Mouse (Mus musculus) heart, postnatal 0 days (tissue): ENCODE measurements around the gene Ccdc127.

ENCODE experiments used
- CTCF ChIP-seq: IDR thresholded peaks from 2 replicates; pipeline ENCODE4 v1.5.1; 2016; ENCODE audit warnings: antibody characterized with exemption, control low read depth, low read depth
- EP300 ChIP-seq: IDR thresholded peaks from 2 replicates; pipeline ENCODE4 v1.6.1; 2016; ENCODE audit warnings: antibody characterized with exemption, low read depth

DNA sequence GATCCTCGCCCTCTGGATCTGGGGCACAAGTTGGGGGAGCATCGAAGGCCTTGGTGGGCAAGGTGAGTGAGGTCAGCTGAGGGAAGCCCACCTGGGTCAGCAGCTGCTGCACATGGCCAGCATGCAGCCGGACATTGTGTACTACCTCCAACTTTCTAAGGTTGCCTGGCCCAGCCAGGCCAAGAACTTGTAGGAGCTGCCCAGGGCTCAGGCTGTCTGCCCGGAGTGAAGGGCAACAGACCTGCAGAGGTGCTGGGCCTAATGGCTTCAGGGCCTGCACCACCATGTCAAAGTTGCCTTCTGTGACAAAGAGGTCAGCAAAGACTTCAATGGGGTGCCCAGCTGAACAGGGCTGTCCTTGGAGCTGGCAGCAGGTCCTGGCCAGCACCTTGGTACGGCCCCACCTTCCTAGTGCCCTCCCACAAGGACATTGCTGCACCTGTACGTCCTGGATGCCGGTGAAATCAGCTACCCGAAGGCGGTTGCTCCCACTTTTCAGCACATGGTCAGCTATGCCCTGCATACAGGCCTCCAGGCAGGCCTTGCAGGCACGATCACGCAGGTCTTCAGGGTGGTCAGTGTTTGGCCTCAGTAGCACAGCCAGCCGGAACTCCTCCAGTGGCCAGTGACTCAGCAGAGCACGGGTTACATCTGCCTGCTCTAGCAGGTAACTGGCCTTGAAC, 13.2 kb downstream of the Ccdc127 start:
- TF ChIP-seq CTCF, result no peak
- TF ChIP-seq EP300, result no peak
